28 mouse cellular contexts compared by ENCODE assay signal in the genomic region with DNA sequence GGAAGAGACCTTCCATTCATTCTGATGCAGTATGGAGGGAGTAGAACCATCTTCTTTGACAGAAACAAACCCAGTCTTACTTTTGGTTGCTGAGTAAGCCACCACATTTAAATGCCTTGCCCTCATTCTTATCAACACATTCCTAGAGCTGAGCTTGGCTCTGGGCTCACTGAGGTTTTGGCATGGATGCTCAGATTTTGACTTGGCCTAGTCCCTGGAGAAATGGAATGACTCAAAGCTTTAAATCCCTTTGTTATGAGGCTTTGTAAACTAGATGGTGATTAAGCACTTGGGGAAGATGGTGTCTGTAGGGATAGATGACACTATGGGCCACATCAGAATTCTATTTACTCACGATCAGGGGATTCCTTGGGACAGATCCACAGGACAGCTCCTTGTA.
DNase-seq lines count a peak whose midpoint lies in the region; ATAC-seq and TF ChIP-seq lines count a peak whose summit lies in the region.
"Had no signal": no experiment of that assay in that cellular context is flagged by ENCODE, and none has a peak within 500 bp of the region (broad histone marks: within the 10 kb centered on the region; RNA-seq: fewer than 3 reads in every experiment).

No protein-coding gene starts in this region.

- H3K36me3 ChIP-seq in heart, embryonic 12.5 days, result no peaks in the 10 kb centered on the region
- H3K36me3 ChIP-seq in lung, postnatal 0 days (ENCODE audit: insufficient read depth, low read length), result no peaks in the 10 kb centered on the region
- H3K36me3 ChIP-seq in forebrain, embryonic 13.5 days (ENCODE audit: poor library complexity, severe bottlenecking), result no peaks in the 10 kb centered on the region
- H3K36me3 ChIP-seq: forebrain, embryonic 15.5 days; heart, embryonic 15.5 days; limb, embryonic 10.5 days; limb, embryonic 15.5 days; midbrain, embryonic 10.5 days; midbrain, embryonic 15.5 days had no signal

- no peaks in the 10 kb centered on the region for H3K9me3 ChIP-seq in heart, embryonic 12.5 days (replicated peaks)
- H3K9me3 ChIP-seq in lung, postnatal 0 days (ENCODE audit: low read length), result no peaks in the 10 kb centered on the region
- H3K9me3 ChIP-seq in forebrain, embryonic 13.5 days (replicated peaks), result no peaks in the 10 kb centered on the region
- H3K9me3 ChIP-seq: forebrain, embryonic 15.5 days; heart, embryonic 15.5 days; limb, embryonic 10.5 days; limb, embryonic 15.5 days; midbrain, embryonic 10.5 days; midbrain, embryonic 15.5 days had no signal

- no peaks in the 10 kb centered on the region for H3K27me3 ChIP-seq in heart, embryonic 12.5 days (replicated peaks)
- H3K27me3 ChIP-seq in lung, postnatal 0 days (replicated peaks; ENCODE audit: insufficient read depth, low read length), result no peaks in the 10 kb centered on the region
- H3K27me3 ChIP-seq in forebrain, embryonic 13.5 days, result no peaks in the 10 kb centered on the region
- H3K27me3 ChIP-seq: forebrain, embryonic 15.5 days; heart, embryonic 15.5 days; limb, embryonic 15.5 days; midbrain, embryonic 15.5 days had no signal

- no peak overlapping the region for H3K27ac ChIP-seq in heart, embryonic 12.5 days (ENCODE audit: poor library complexity, severe bottlenecking)
- no peak overlapping the region for H3K27ac ChIP-seq in lung, postnatal 0 days (ENCODE audit: low read length)
- no peak overlapping the region for H3K27ac ChIP-seq in forebrain, embryonic 13.5 days
- H3K27ac ChIP-seq: forebrain, embryonic 15.5 days; gastrocnemius, adult 2 months; heart, embryonic 15.5 days; hindbrain, embryonic 14.5 days; kidney, postnatal 0 days; limb, embryonic 10.5 days; limb, embryonic 15.5 days; liver, embryonic 14.5 days; midbrain, embryonic 10.5 days; midbrain, embryonic 15.5 days; stomach, postnatal 0 days had no signal

- H3K4me3 ChIP-seq in heart, embryonic 12.5 days, result no peak overlapping the region
- H3K4me3 ChIP-seq in lung, postnatal 0 days (ENCODE audit: low read depth, low read length), result no peak overlapping the region
- no peak overlapping the region for H3K4me3 ChIP-seq in forebrain, embryonic 13.5 days
- H3K4me3 ChIP-seq: forebrain, embryonic 15.5 days; gastrocnemius, adult 2 months; heart, embryonic 15.5 days; limb, embryonic 10.5 days; limb, embryonic 15.5 days; midbrain, embryonic 10.5 days; midbrain, embryonic 15.5 days had no signal

- no peak for TF ChIP-seq EP300 in lung, postnatal 0 days (IDR thresholded peaks at IDR 0.05)

- DNase-seq in heart, adult 18-20 months, result peak; percentile 7 to 16
- DNase-seq in lung, postnatal 10 days, result peak; percentile 3
- DNase-seq in lung, postnatal 0 days (ENCODE audit: low spot score), result no peak
- DNase-seq in fibroblast of lung, adult 2 months (ENCODE audit: low read depth), result peak; percentile 61
- no peak for DNase-seq in left cerebral cortex, postnatal 36 days (ENCODE audit: low spot score in 2 of 2)
- DNase-seq: B cell, adult 2 months; cerebellum, adult 8-10 months; cerebellum, postnatal 36 days; gastrocnemius, adult 2 months; gastrocnemius, postnatal 36 days; kidney, adult 11 months; layer of hippocampus, postnatal 36 days; lung, adult 2 months; right cerebral cortex, postnatal 25 days; thymus, adult 18-20 months; thymus, postnatal 36 days had no signal

- TF ChIP-seq CTCF in lung, postnatal 0 days (IDR thresholded peaks at IDR 0.05), result no peak

- H3K9ac ChIP-seq in heart, embryonic 12.5 days, result no peak overlapping the region
- no peak overlapping the region for H3K9ac ChIP-seq in lung, postnatal 0 days (replicated peaks; ENCODE audit: low read depth)
- no peak overlapping the region for H3K9ac ChIP-seq in forebrain, embryonic 13.5 days
- H3K9ac ChIP-seq: forebrain, embryonic 15.5 days; heart, embryonic 15.5 days; hindbrain, embryonic 14.5 days; limb, embryonic 15.5 days; liver, embryonic 14.5 days; midbrain, embryonic 15.5 days had no signal

- WGBS in heart, embryonic 12.5 days, result 83% methylated on average over 1 of the region's 1 CpGs
- whole genome bisulfite sequencing in lung, postnatal 0 days, result 50% methylated on average over 1 of the region's 1 CpGs
- WGBS in forebrain, embryonic 13.5 days, result 72% methylated on average over 1 of the region's 1 CpGs

- H3K4me1 ChIP-seq in heart, embryonic 12.5 days (replicated peaks), result no peaks in the 10 kb centered on the region
- no peaks in the 10 kb centered on the region for H3K4me1 ChIP-seq in lung, postnatal 0 days (ENCODE audit: insufficient read depth, low read depth, low read length)
- no peaks in the 10 kb centered on the region for H3K4me1 ChIP-seq in forebrain, embryonic 13.5 days
- H3K4me1 ChIP-seq: forebrain, embryonic 15.5 days; heart, embryonic 15.5 days; limb, embryonic 10.5 days; limb, embryonic 15.5 days; midbrain, embryonic 10.5 days; midbrain, embryonic 15.5 days had no signal

- H3K4me2 ChIP-seq in heart, embryonic 12.5 days, result no peak overlapping the region
- H3K4me2 ChIP-seq in lung, postnatal 0 days (replicated peaks; ENCODE audit: low read depth, low read length), result no peak overlapping the region
- H3K4me2 ChIP-seq in forebrain, embryonic 13.5 days, result no peak overlapping the region
- H3K4me2 ChIP-seq: forebrain, embryonic 15.5 days; heart, embryonic 15.5 days; hindbrain, embryonic 14.5 days; limb, embryonic 15.5 days; midbrain, embryonic 15.5 days had no signal

- ATAC-seq in heart, embryonic 12.5 days (ENCODE audit: insufficient number of reproducible peaks, low FRiP score), result no peak
- no peak for ATAC-seq in lung, postnatal 0 days
- no peak for ATAC-seq in forebrain, embryonic 13.5 days
- ATAC-seq: forebrain, embryonic 15.5 days; midbrain, embryonic 15.5 days had no signal

- intact Hi-C loops in left cerebral cortex, postnatal 36 days (cut with DNase I), result no loop called here

Comparison
In these comparisons a context has a peak if more than half of its experiments do, and no peak if none do; other contexts are left out.
1. DNase-seq: peak in heart, adult 18-20 months (2 of 2), lung, postnatal 10 days (single experiment) and fibroblast of lung, adult 2 months (single experiment); none in lung, postnatal 0 days (single experiment) and left cerebral cortex, postnatal 36 days (0 of 2).